Mouse (Mus musculus) megakaryocyte, embryonic 14.5 days (primary cell): ENCODE measurements at regions not wholly inside any gene's neighbourhood (a gene's known extent, or its start where the extent isn't known, plus 50 kb on each side); places are given as distances from the start of the nearest gene placed in this dataset.

ENCODE experiments used
- H3K27me3 ChIP-seq: replicated peaks from 2 replicates; pipeline ENCODE3; 2012; ENCODE audit warnings: inconsistent platforms
- H3K36me3 ChIP-seq: replicated peaks from 2 replicates; pipeline ENCODE3; 2012; ENCODE audit warnings: low read length, inconsistent platforms, mixed read lengths
- H3K4me1 ChIP-seq: 2 replicates; pipeline ENCODE4 v1.6.1; 2012; ENCODE audit warnings: inconsistent platforms
- H3K4me3 ChIP-seq: replicated peaks from 2 replicates; pipeline ENCODE3; 2012; ENCODE audit warnings: moderate library complexity, mild to moderate bottlenecking, inconsistent platforms
- H3K9me3 ChIP-seq: 2 replicates; pipeline ENCODE4 v1.6.1; 2012; ENCODE audit warnings: inconsistent platforms
- FLI1 ChIP-seq: IDR thresholded peaks from 2 replicates; pipeline ENCODE4 v1.6.1; 2012; ENCODE audit warnings: low read length, inconsistent platforms, mixed read lengths
- GATA1 ChIP-seq: IDR thresholded peaks from 3 replicates; pipeline ENCODE4 v1.6.1; 2012; ENCODE audit warnings: mixed read lengths, low read length, inconsistent platforms, borderline replicate concordance

- H3K4me1 ChIP-seq, result no peaks in the 10 kb centered on the region
- H3K9me3 ChIP-seq, result peaks cover 20% of the 10 kb centered on the region; the same call in 1 of the 2 replicates
- no peak for TF ChIP-seq GATA1
- no peak for TF ChIP-seq FLI1
Observed at GRCm38 (mm10) chr8:91996305-91997022, 194.6 kb upstream of the Irx3 start.

GRCm38 (mm10) chr8:91995407-91996144 lies 193.7 kb upstream of the Irx3 start:
- Histone ChIP-seq H3K36me3 (no peaks in the 10 kb centered on the region), H3K4me1 (no peaks in the 10 kb centered on the region), H3K27me3 (no peaks in the 10 kb centered on the region), H3K4me3 (no peak overlapping the region), H3K9me3 (peaks cover 17% of the 10 kb centered on the region; the same call in 1 of the 2 replicates)
- TF ChIP-seq FLI1 (no peak), GATA1 (no peak)

More at GRCm38 (mm10) chr8:91996305-91997022, 194.6 kb upstream of the Irx3 start:
- H3K36me3 ChIP-seq, result no peaks in the 10 kb centered on the region
- no peaks in the 10 kb centered on the region for H3K27me3 ChIP-seq
- H3K4me3 ChIP-seq, result no peak overlapping the region

- H3K9me3 ChIP-seq, result peaks cover 4% of the 10 kb centered on the region; the same call in 1 of the 2 replicates
- H3K4me1 ChIP-seq, result no peaks in the 10 kb centered on the region
- no peak for TF ChIP-seq FLI1
- TF ChIP-seq GATA1, result no peak
- H3K36me3 ChIP-seq, result no peaks in the 10 kb centered on the region
- H3K27me3 ChIP-seq, result no peaks in the 10 kb centered on the region
- no peak overlapping the region for H3K4me3 ChIP-seq
Observed at GRCm38 (mm10) chr8:91991542-91992452, 189.9 kb upstream of the Irx3 start.

DNA sequence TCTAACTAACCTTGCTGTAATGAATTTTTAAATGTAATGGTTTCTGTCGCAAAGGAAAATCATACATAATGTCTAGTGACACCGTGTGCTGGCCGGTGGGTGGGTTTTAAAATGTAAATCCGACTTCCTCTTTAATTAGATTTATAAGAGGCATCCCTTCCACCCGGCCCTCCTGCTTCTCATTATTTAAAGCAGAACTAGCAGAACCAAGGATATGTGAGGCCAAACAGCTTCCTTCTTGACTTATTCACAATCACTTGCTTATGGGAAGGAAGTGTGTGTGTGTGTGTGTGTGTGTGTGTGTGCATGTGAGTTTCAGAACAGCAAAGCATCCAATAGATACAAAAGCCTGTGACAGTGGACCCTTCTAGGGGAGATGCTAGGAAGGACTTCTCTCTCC lies 189.1 kb upstream of the Irx3 start:
- Histone ChIP-seq H3K27me3 (no peaks in the 10 kb centered on the region), H3K4me1 (no peaks in the 10 kb centered on the region), H3K36me3 (no peaks in the 10 kb centered on the region), H3K4me3 (no peak overlapping the region), H3K9me3 (peaks cover 6% of the 10 kb centered on the region; the same call in 1 of the 2 replicates)
- no peak for TF ChIP-seq FLI1
- TF ChIP-seq GATA1, result no peak

- Histone ChIP-seq H3K36me3 (no peaks in the 10 kb centered on the region), H3K9me3 (peaks cover 6% of the 10 kb centered on the region; the same call in 1 of the 2 replicates), H3K4me3 (no peak overlapping the region), H3K4me1 (no peaks in the 10 kb centered on the region), H3K27me3 (no peaks in the 10 kb centered on the region)
- TF ChIP-seq FLI1 (no peak), GATA1 (no peak)
Observed at GRCm38 (mm10) chr8:91990048-91990447, 188.2 kb upstream of the Irx3 start.

DNA sequence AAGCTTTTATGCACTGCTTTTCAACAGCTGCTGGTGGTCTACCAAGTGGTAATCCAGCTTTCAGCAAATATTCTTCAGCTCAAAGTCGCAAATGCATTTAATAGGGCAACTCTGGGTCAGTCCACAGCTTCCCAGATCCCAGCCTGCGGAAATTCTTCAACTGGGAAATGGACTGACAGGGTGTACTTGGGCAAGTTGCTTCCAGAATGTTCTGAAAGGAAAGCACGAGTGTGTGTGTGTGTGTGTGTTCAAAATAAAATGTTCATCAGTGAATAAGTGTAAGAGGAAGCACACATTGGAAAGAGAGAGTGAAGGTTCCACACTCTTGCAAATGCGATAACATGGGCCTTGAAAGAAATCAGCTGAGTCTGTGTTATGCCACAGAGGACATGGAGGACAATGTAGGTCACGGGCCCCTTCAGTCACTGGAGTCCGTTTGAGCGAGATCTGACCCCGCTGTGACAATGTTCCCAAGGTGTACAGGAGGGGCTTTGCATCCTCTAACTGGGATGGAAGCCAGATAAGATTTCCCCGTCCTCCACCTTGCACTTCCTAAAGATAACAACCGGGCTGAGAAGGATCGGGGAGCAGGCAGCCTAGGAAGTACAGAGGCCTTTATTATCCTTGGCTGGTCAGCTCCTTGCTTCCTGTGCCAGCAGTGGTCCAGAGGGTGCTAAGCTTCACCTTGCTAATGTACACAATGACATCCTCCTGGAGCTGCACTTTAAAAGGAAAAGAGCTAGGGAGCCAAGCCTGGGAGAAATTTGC lies 187.2 kb upstream of the Irx3 start:
- no peaks in the 10 kb centered on the region for H3K27me3 ChIP-seq
- H3K9me3 ChIP-seq, result peaks cover 10% of the 10 kb centered on the region
- H3K4me3 ChIP-seq, result no peak overlapping the region
- no peaks in the 10 kb centered on the region for H3K36me3 ChIP-seq
- TF ChIP-seq GATA1 (no peak), FLI1 (no peak)
- H3K4me1 ChIP-seq, result no peaks in the 10 kb centered on the region

- H3K9me3 ChIP-seq, result peaks cover 12% of the 10 kb centered on the region
- no peaks in the 10 kb centered on the region for H3K27me3 ChIP-seq
- H3K4me3 ChIP-seq, result no peak overlapping the region
- H3K4me1 ChIP-seq, result no peaks in the 10 kb centered on the region
- H3K36me3 ChIP-seq, result no peaks in the 10 kb centered on the region
- no peak for TF ChIP-seq FLI1
Observed at GRCm38 (mm10) chr8:91987854-91988253, 186.0 kb upstream of the Irx3 start.

GRCm38 (mm10) chr8:91983171-91983570 lies 181.3 kb upstream of the Irx3 start:
- H3K4me3 ChIP-seq, result no peak overlapping the region
- no peaks in the 10 kb centered on the region for H3K4me1 ChIP-seq
- no peak for TF ChIP-seq FLI1
- H3K9me3 ChIP-seq, result peaks cover 14% of the 10 kb centered on the region
- no peaks in the 10 kb centered on the region for H3K36me3 ChIP-seq
- no peaks in the 10 kb centered on the region for H3K27me3 ChIP-seq
